Mouse (Mus musculus) cerebellum, adult 2 months (tissue): ENCODE results near the gene Tlr13. TPM values are rescaled to one million over a fixed set of nuclear protein-coding genes. Genes with fewer than 3 reads are reported as not detected.

ENCODE experiments used
- DNase-seq, 2 experiments: peaks; one replicate each; pipeline ENCODE4 v3.0.0; 2021
- H3K27ac ChIP-seq: fragments of 200-500 bp; 2 replicates; pipeline ENCODE4 v1.5.1; 2012; ENCODE audit warnings: low read length, control low read depth, inconsistent platforms; ENCODE audit not compliant: insufficient read depth
- H3K27me3 ChIP-seq: fragments of 200-500 bp; 2 replicates; pipeline ENCODE4 v1.6.1; 2012; ENCODE audit warnings: inconsistent platforms, mild to moderate bottlenecking, low read length, moderate library complexity; ENCODE audit not compliant: control insufficient read depth, insufficient read depth
- H3K4me1 ChIP-seq: fragments of 200-500 bp; 2 replicates; pipeline ENCODE4 v1.6.1; 2011; ENCODE audit warnings: low read length; ENCODE audit not compliant: control insufficient read depth, insufficient read depth
- H3K4me3 ChIP-seq: fragments of 200-500 bp; replicated peaks from 2 replicates; pipeline ENCODE3; 2011; ENCODE audit warnings: mild to moderate bottlenecking, low read depth, low read length, control low read depth; ENCODE audit not compliant: insufficient read depth
- CTCF ChIP-seq: fragments of 200-500 bp; IDR thresholded peaks from 2 replicates; pipeline ENCODE4 v1.5.1; 2011; ENCODE audit warnings: low read depth, mild to moderate bottlenecking, control low read depth, low read length, moderate library complexity, borderline replicate concordance; ENCODE audit not compliant: insufficient read depth
- POLR2A ChIP-seq: fragments of 200-500 bp; IDR thresholded peaks from 2 replicates; pipeline ENCODE4 v1.6.1; 2011; ENCODE audit warnings: low read length, control low read depth, borderline replicate concordance; ENCODE audit not compliant: insufficient read depth
- WGBS: fragments of 180-500 bp; shearing (Covaris S2); methylation state at CpG from one replicate; pipeline ENCODE4 v1.1.7; 2018; 5-methylcytosine and 5-hydroxymethylcytosine counted together
- polyA plus RNA-seq: library from polyadenylated mRNA; depleted of rRNA; stranded (reverse); fragments of >200 nt; gene quantifications from 2 replicates; pipeline ENCODE4 v1.2.3, GENCODE M21; 2012; rRNA removed

The Tlr13 gene
- polyA plus RNA-seq = 0.41 and 0.49 TPM in 2 replicates

GRCm38 (mm10) chrX:106142936-106143335, at the start of gene Tlr13:
Tlr13 (plus strand) TSS chrX:106143204.
- Histone ChIP-seq H3K27me3 (no peaks in the 10 kb centered on the region), H3K4me3 (no peak within 1 kb of the TSS), H3K4me1 (no peaks in the 10 kb centered on the region), H3K27ac (no peak within 1 kb of the TSS)
- TF ChIP-seq POLR2A (no peak), CTCF (no peak)
- DNase-seq = no peak
- WGBS = 88% methylated on average over 6 of the region's 6 CpGs

GRCm38 (mm10) chrX:106105464-106105863, 37.5 kb upstream of the Tlr13 start:
- no peaks in the 10 kb centered on the region for H3K4me1 ChIP-seq
- no peak overlapping the region for H3K4me3 ChIP-seq
- DNase-seq = peak; percentile 25 to 33
- WGBS = 23% methylated on average over 2 of the region's 2 CpGs
- TF ChIP-seq POLR2A (no peak), CTCF (peak; percentile 47; the same call in 1 of the 2 replicates)
- H3K27me3 ChIP-seq = no peaks in the 10 kb centered on the region
- no peak overlapping the region for H3K27ac ChIP-seq

- no peaks in the 10 kb centered on the region for H3K4me1 ChIP-seq
- H3K4me3 ChIP-seq = no peak overlapping the region
- H3K27me3 ChIP-seq = no peaks in the 10 kb centered on the region
- TF ChIP-seq POLR2A (no peak), CTCF (no peak)
- no peak overlapping the region for H3K27ac ChIP-seq
- DNase-seq = no peak
- WGBS = 95% methylated on average over 4 of the region's 4 CpGs
Measured at GRCm38 (mm10) chrX:106113881-106114280, 29.1 kb upstream of the Tlr13 start.

GRCm38 (mm10) chrX:106114674-106115073, 28.3 kb upstream of the Tlr13 start:
- H3K4me3 ChIP-seq = no peak overlapping the region
- no peak overlapping the region for H3K27ac ChIP-seq
- no peaks in the 10 kb centered on the region for H3K27me3 ChIP-seq
- TF ChIP-seq POLR2A (no peak), CTCF (no peak)
- DNase-seq = no peak
- WGBS = 100% methylated on average over 1 of the region's 1 CpGs
- no peaks in the 10 kb centered on the region for H3K4me1 ChIP-seq

- no peaks in the 10 kb centered on the region for H3K4me1 ChIP-seq
- DNase-seq = no peak
- no peak for TF ChIP-seq POLR2A
- TF ChIP-seq CTCF = no peak
- WGBS = 42% methylated on average over 2 of the region's 2 CpGs
- H3K27me3 ChIP-seq = no peaks in the 10 kb centered on the region
- no peak overlapping the region for H3K4me3 ChIP-seq
- H3K27ac ChIP-seq = no peak overlapping the region
Measured at GRCm38 (mm10) chrX:106122823-106123222, 20.2 kb upstream of the Tlr13 start.

GRCm38 (mm10) chrX:106128283-106128682, 14.7 kb upstream of the Tlr13 start:
- 93% methylated on average over 6 of the region's 6 CpGs for WGBS
- no peak overlapping the region for H3K4me3 ChIP-seq

GRCm38 (mm10) chrX:106129877-106130276, 13.1 kb upstream of the Tlr13 start:
- TF ChIP-seq POLR2A = no peak
- no peak for TF ChIP-seq CTCF
- H3K4me3 ChIP-seq = no peak overlapping the region
- no peaks in the 10 kb centered on the region for H3K27me3 ChIP-seq
- DNase-seq = no peak
- H3K27ac ChIP-seq = no peak overlapping the region
- H3K4me1 ChIP-seq = no peaks in the 10 kb centered on the region
- 95% methylated on average over 4 of the region's 4 CpGs for WGBS

More at GRCm38 (mm10) chrX:106128283-106128682, 14.7 kb upstream of the Tlr13 start:
- no peak for DNase-seq
- Histone ChIP-seq H3K27ac (no peak overlapping the region), H3K4me1 (no peaks in the 10 kb centered on the region), H3K27me3 (no peaks in the 10 kb centered on the region)
- no peak for TF ChIP-seq CTCF
- TF ChIP-seq POLR2A = no peak

- H3K27ac ChIP-seq = no peak overlapping the region
- H3K27me3 ChIP-seq = no peaks in the 10 kb centered on the region
- no peak overlapping the region for H3K4me3 ChIP-seq
- no peak for DNase-seq
- TF ChIP-seq CTCF (no peak), POLR2A (no peak)
- WGBS = 89% methylated on average over 3 of the region's 3 CpGs
- H3K4me1 ChIP-seq = no peaks in the 10 kb centered on the region
Measured at GRCm38 (mm10) chrX:106134916-106135315, 8.1 kb upstream of the Tlr13 start.

- WGBS = 80% methylated on average over 4 of the region's 4 CpGs
- H3K27ac ChIP-seq = no peak overlapping the region
- H3K4me3 ChIP-seq = no peak overlapping the region
- no peaks in the 10 kb centered on the region for H3K4me1 ChIP-seq
- TF ChIP-seq POLR2A (no peak), CTCF (no peak)
- H3K27me3 ChIP-seq = no peaks in the 10 kb centered on the region
- DNase-seq = no peak
Measured at GRCm38 (mm10) chrX:106135484-106135883, 7.5 kb upstream of the Tlr13 start.
